Mouse (Mus musculus): ENCODE data around the gene Mars. TPM values are rescaled to one million over a fixed set of nuclear protein-coding genes. Genes with fewer than 3 reads are reported as not detected.

The Mars gene
- total and polyA plus RNA-seq, 2 experiments from 2014 or later = 48.9 to 64.6 TPM

GRCm38 (mm10) chr10:127339683-127340576, 28.3 kb upstream of the Mars start:
- H3K36me3 ChIP-seq (replicated peaks; ENCODE audit: control insufficient read depth, insufficient read depth, low read length) = no peaks in the 10 kb centered on the region
- ATAC-seq (ENCODE audit: insufficient read depth, low read depth) = 0 out of 2 replicates have a peak, but pooled peaks have one; percentile 10
- peak overlapping the region; percentile 78 for H3K4me2 ChIP-seq (ENCODE audit: low read depth, low read length)
- peak overlapping the region; percentile 21; the same call in 1 of the 2 replicates for H3K9ac ChIP-seq (replicated peaks; ENCODE audit: low read depth, low read length)
- DNase-seq (ENCODE audit: low spot score) = no peak
- WGBS = under 1% methylated on average over 40 of the region's 42 CpGs
- peaks cover 34% of the 10 kb centered on the region for H3K27me3 ChIP-seq (ENCODE audit: control insufficient read depth, insufficient read depth, low read length)
- TF ChIP-seq CTCF (IDR thresholded peaks at IDR 0.05; ENCODE audit: low read depth) (no peak), EP300 (IDR thresholded peaks at IDR 0.05; ENCODE audit: low read depth) (no peak)
- H3K4me3 ChIP-seq (ENCODE audit: low read depth, low read length) = peak overlapping the region; percentile 46
- H3K4me1 ChIP-seq (ENCODE audit: control insufficient read depth, insufficient read depth) = peaks cover 3% of the 10 kb centered on the region; the same call in 1 of the 2 replicates
- H3K27ac ChIP-seq (ENCODE audit: low read depth) = peak overlapping the region; percentile 41; the same call in 1 of the 2 replicates
- no peaks in the 10 kb centered on the region for H3K9me3 ChIP-seq (replicated peaks; ENCODE audit: control insufficient read depth, low read length)

GRCm38 (mm10) chr10:127338930-127339682, 27.5 kb upstream of the Mars start:
- peak overlapping the region; percentile 41; the same call in 1 of the 2 replicates for H3K27ac ChIP-seq (ENCODE audit: low read depth)
- under 1% methylated on average over 31 of the region's 31 CpGs for WGBS
- DNase-seq (ENCODE audit: low spot score) (peak; percentile 88), ATAC-seq (ENCODE audit: insufficient read depth, low read depth) (peak; percentile 83)
- H3K4me3 ChIP-seq (ENCODE audit: low read depth, low read length) = peak overlapping the region; percentile 46
- H3K36me3 ChIP-seq (replicated peaks; ENCODE audit: control insufficient read depth, insufficient read depth, low read length) = no peaks in the 10 kb centered on the region
- H3K9ac ChIP-seq (replicated peaks; ENCODE audit: low read depth, low read length) = peak overlapping the region; percentile 21; the same call in 1 of the 2 replicates
- peaks cover 34% of the 10 kb centered on the region for H3K27me3 ChIP-seq (ENCODE audit: control insufficient read depth, insufficient read depth, low read length)
- no peaks in the 10 kb centered on the region for H3K9me3 ChIP-seq (replicated peaks; ENCODE audit: control insufficient read depth, low read length)
- peaks cover 3% of the 10 kb centered on the region; the same call in 1 of the 2 replicates for H3K4me1 ChIP-seq (ENCODE audit: control insufficient read depth, insufficient read depth)
- TF ChIP-seq CTCF (IDR thresholded peaks at IDR 0.05; ENCODE audit: low read depth) = peak; percentile 95
- TF ChIP-seq EP300 (IDR thresholded peaks at IDR 0.05; ENCODE audit: low read depth) = no peak
- peak overlapping the region; percentile 78 for H3K4me2 ChIP-seq (ENCODE audit: low read depth, low read length)

- peaks cover 39% of the 10 kb centered on the region for H3K27me3 ChIP-seq (ENCODE audit: control insufficient read depth, insufficient read depth, low read length)
- TF ChIP-seq CTCF (IDR thresholded peaks at IDR 0.05; ENCODE audit: low read depth) = no peak
- no peak for TF ChIP-seq EP300 (IDR thresholded peaks at IDR 0.05; ENCODE audit: low read depth)
Measured at GRCm38 (mm10) chr10:127337536-127338099, 26.0 kb upstream of the Mars start.

GRCm38 (mm10) chr10:127336952-127337351, 25.4 kb upstream of the Mars start:
- Histone ChIP-seq H3K27ac (ENCODE audit: low read depth) (no peak overlapping the region), H3K27me3 (ENCODE audit: control insufficient read depth, insufficient read depth, low read length) (peaks cover 33% of the 10 kb centered on the region)

More at GRCm38 (mm10) chr10:127337536-127338099, 26.0 kb upstream of the Mars start:
- no peak overlapping the region for H3K9ac ChIP-seq (replicated peaks; ENCODE audit: low read depth, low read length)
- H3K4me3 ChIP-seq (ENCODE audit: low read depth, low read length) = no peak overlapping the region
- H3K4me1 ChIP-seq (ENCODE audit: control insufficient read depth, insufficient read depth) = peaks cover 3% of the 10 kb centered on the region; the same call in 1 of the 2 replicates
- DNase-seq (ENCODE audit: low spot score) (no peak), ATAC-seq (ENCODE audit: insufficient read depth, low read depth) (no peak)
- no peak overlapping the region for H3K27ac ChIP-seq (ENCODE audit: low read depth)
- no peaks in the 10 kb centered on the region for H3K9me3 ChIP-seq (replicated peaks; ENCODE audit: control insufficient read depth, low read length)
- H3K4me2 ChIP-seq (ENCODE audit: low read depth, low read length) = no peak overlapping the region
- 74% methylated on average over 6 of the region's 6 CpGs for WGBS
- H3K36me3 ChIP-seq (replicated peaks; ENCODE audit: control insufficient read depth, insufficient read depth, low read length) = no peaks in the 10 kb centered on the region

GRCm38 (mm10) chr10:127335271-127335670, 23.7 kb upstream of the Mars start:
- H3K27ac ChIP-seq (ENCODE audit: low read depth) = no peak overlapping the region
- no peak overlapping the region for H3K9ac ChIP-seq (replicated peaks; ENCODE audit: low read depth, low read length)
- TF ChIP-seq CTCF (IDR thresholded peaks at IDR 0.05; ENCODE audit: low read depth) (0 out of 2 replicates have a peak, but pooled peaks have one; percentile 1), EP300 (IDR thresholded peaks at IDR 0.05; ENCODE audit: low read depth) (no peak)
- H3K27me3 ChIP-seq (ENCODE audit: control insufficient read depth, insufficient read depth, low read length) = peaks cover 25% of the 10 kb centered on the region
- H3K9me3 ChIP-seq (replicated peaks; ENCODE audit: control insufficient read depth, low read length) = no peaks in the 10 kb centered on the region
- no peak overlapping the region for H3K4me3 ChIP-seq (ENCODE audit: low read depth, low read length)
- WGBS = 58% methylated on average over 1 of the region's 1 CpGs
- no peak for DNase-seq (ENCODE audit: low spot score)
- no peaks in the 10 kb centered on the region for H3K36me3 ChIP-seq (replicated peaks; ENCODE audit: control insufficient read depth, insufficient read depth, low read length)
- no peaks in the 10 kb centered on the region; the same call in 1 of the 2 replicates for H3K4me1 ChIP-seq (ENCODE audit: control insufficient read depth, insufficient read depth)
- no peak for ATAC-seq (ENCODE audit: insufficient read depth, low read depth)
- no peak overlapping the region for H3K4me2 ChIP-seq (ENCODE audit: low read depth, low read length)

More at GRCm38 (mm10) chr10:127336952-127337351, 25.4 kb upstream of the Mars start:
- TF ChIP-seq CTCF (IDR thresholded peaks at IDR 0.05; ENCODE audit: low read depth) (no peak), EP300 (IDR thresholded peaks at IDR 0.05; ENCODE audit: low read depth) (no peak)
- DNase-seq (ENCODE audit: low spot score) = no peak
- Histone ChIP-seq H3K9me3 (replicated peaks; ENCODE audit: control insufficient read depth, low read length) (no peaks in the 10 kb centered on the region), H3K9ac (replicated peaks; ENCODE audit: low read depth, low read length) (no peak overlapping the region), H3K4me2 (ENCODE audit: low read depth, low read length) (no peak overlapping the region), H3K4me1 (ENCODE audit: control insufficient read depth, insufficient read depth) (peaks cover 3% of the 10 kb centered on the region; the same call in 1 of the 2 replicates), H3K4me3 (ENCODE audit: low read depth, low read length) (no peak overlapping the region), H3K36me3 (replicated peaks; ENCODE audit: control insufficient read depth, insufficient read depth, low read length) (no peaks in the 10 kb centered on the region)
- WGBS = 51% methylated on average over 5 of the region's 5 CpGs
- no peak for ATAC-seq (ENCODE audit: insufficient read depth, low read depth)
